21 mouse cellular contexts compared by ENCODE assay signal in the genomic region with DNA sequence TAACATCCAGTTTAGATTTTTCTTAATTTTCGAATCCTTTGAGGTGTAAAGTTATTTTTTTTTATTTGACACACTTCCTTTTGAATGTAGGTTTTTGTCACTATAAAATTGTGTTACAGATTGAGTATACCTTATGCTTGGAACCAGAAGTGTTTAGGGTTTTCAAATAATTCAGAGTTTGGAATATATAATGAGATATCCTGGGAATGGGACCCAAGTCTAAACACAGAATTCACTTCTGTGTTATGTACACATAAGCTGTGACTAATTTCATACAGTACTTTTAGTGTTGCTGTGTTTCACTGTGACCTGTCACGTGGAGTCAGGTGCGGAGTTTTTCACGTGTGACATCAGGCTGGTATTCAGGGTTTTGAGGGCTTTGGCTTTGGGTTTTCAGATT.
"Had no signal": no experiment of that assay in that cellular context is flagged by ENCODE, and none has a peak within 500 bp of the region (broad histone marks: within the 10 kb centered on the region; RNA-seq: fewer than 3 reads in every experiment).

No protein-coding gene starts in this region.

- H3K4me1 ChIP-seq: heart, embryonic 10.5 days; heart, embryonic 12.5 days; hindbrain, embryonic 13.5 days; hindbrain, embryonic 15.5 days; kidney, embryonic 15.5 days; limb, embryonic 13.5 days; limb, embryonic 15.5 days; liver, embryonic 12.5 days had no signal

- ATAC-seq: hindbrain, postnatal 0 days; intestine, embryonic 16.5 days; liver, embryonic 12.5 days had no signal

- H3K27ac ChIP-seq: heart, embryonic 10.5 days; hindbrain, embryonic 13.5 days; hindbrain, embryonic 15.5 days; hindbrain, postnatal 0 days; kidney, embryonic 15.5 days; kidney, postnatal 0 days; limb, embryonic 13.5 days; limb, embryonic 15.5 days; liver, embryonic 12.5 days; liver, embryonic 14.5 days had no signal

- H3K36me3 ChIP-seq: heart, embryonic 10.5 days; heart, embryonic 12.5 days; hindbrain, embryonic 13.5 days; hindbrain, embryonic 15.5 days; kidney, embryonic 15.5 days; limb, embryonic 13.5 days; limb, embryonic 15.5 days; liver, embryonic 12.5 days had no signal

- H3K9ac ChIP-seq: heart, embryonic 12.5 days; hindbrain, embryonic 13.5 days; hindbrain, embryonic 15.5 days; kidney, embryonic 15.5 days; limb, embryonic 13.5 days; limb, embryonic 15.5 days; liver, embryonic 12.5 days; liver, embryonic 14.5 days had no signal

- DNase-seq: gastrocnemius, postnatal 10 days; gastrocnemius, postnatal 25 days; heart, adult 18-20 months; heart, postnatal 10 days; kidney, adult 11 months; kidney, adult 2 months; kidney, adult 9 months; kidney, postnatal 14 days; kidney, postnatal 36 days had no signal

- H3K27me3 ChIP-seq: heart, embryonic 12.5 days; hindbrain, embryonic 13.5 days; hindbrain, embryonic 15.5 days; kidney, embryonic 15.5 days; limb, embryonic 13.5 days; limb, embryonic 15.5 days; liver, embryonic 12.5 days had no signal

- H3K4me3 ChIP-seq: heart, embryonic 10.5 days; heart, embryonic 12.5 days; hindbrain, embryonic 13.5 days; hindbrain, embryonic 15.5 days; kidney, embryonic 15.5 days; limb, embryonic 13.5 days; limb, embryonic 15.5 days; liver, embryonic 12.5 days had no signal

- H3K4me2 ChIP-seq: heart, embryonic 12.5 days; hindbrain, embryonic 13.5 days; hindbrain, embryonic 15.5 days; kidney, embryonic 15.5 days; limb, embryonic 13.5 days; limb, embryonic 15.5 days; liver, embryonic 12.5 days had no signal

- H3K9me3 ChIP-seq: heart, embryonic 10.5 days; heart, embryonic 12.5 days; hindbrain, embryonic 13.5 days; hindbrain, embryonic 15.5 days; kidney, embryonic 15.5 days; limb, embryonic 13.5 days; limb, embryonic 15.5 days; liver, embryonic 12.5 days had no signal
